Mouse (Mus musculus): Measurements from ENCODE around the gene Gnat1. TPM values are rescaled to one million over a fixed set of nuclear protein-coding genes. Genes with fewer than 3 reads are reported as not detected.

Gene Gnat1
- polyA plus RNA-seq, 1 experiment from 2014 or later: 0.85 TPM

DNA sequence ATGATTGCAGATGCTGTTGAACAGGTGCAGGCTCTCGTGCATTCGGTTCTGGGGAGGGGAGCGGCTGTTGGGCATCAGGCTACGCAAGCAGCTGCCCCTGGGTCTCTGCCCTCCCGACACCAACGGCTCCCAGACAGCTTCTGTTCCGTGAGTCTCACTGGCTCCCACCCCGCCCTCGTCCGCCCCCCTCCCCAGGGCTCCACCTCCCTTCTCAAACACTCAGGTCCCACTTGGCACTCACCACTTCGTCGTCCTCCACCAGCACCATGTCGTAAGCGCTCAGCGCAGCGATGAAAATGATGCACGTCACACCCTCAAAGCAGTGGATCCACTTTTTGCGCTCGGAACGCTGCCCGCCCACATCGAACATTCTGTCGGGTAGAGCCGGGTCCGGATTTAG is 3.2 kb downstream of the Gnat1 start:
- DNase-seq (ENCODE audit: low spot score): no peak

- peak; percentile 54 for DNase-seq (ENCODE audit: low spot score)
These were observed 3.7 kb downstream of the Gnat1 start for GRCm38 (mm10) chr9:107675671-107676301.

- DNase-seq (ENCODE audit: low spot score): no peak
These were observed 4.7 kb downstream of the Gnat1 start for GRCm38 (mm10) chr9:107674609-107675429.

DNA sequence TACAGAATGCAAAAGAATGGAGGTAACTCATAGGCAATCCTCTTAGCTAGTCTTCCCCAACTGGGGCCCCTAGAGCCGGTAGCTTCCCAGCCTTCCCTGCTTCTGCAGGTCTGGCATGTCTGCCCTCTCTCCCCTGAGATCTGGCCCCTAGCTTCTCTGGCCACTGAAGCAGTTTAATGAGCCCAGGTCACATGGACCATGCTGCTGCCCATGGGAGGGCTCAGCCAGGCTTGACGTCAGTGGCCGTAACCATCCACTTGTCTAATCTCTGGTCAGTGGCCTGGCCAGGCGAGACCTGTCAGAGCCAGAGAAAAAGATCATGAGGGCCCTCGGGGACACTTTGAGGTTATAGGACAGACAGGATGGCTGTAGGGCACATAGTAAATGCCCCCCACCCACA is 9.3 kb downstream of the Gnat1 start:
- no peak for DNase-seq (ENCODE audit: low spot score)

DNA sequence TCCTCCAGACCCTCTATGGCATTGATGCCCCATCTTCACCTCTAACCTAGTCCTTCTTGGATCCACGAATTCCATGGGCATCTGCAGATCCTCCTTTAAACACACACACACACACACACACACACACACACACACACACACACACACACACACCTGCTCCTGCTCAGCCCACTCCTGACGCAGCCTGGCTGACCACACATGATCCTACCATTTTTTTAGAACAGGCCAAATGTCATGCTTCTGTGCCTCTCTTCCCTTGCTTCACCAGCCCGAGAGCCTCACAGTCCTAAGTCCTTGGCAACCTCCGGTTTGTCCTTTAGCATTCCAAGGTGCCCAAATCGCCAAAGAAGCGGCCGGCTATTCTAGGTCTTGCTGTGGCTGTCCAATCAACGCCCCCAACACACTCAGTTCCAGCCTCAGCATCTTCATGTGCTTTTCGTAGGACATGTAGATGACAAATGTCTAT is 10.0 kb downstream of the Gnat1 start, which contains the start of gene Slc38a3:
Gene Slc38a3 (minus strand): TSS at position 51 of the 466 bp plus-strand sequence.
- no peak for DNase-seq (ENCODE audit: low spot score)

- DNase-seq (ENCODE audit: low spot score): no peak
These were observed 10.6 kb downstream of the Gnat1 start for GRCm38 (mm10) chr9:107668916-107669315.

- no peak for DNase-seq (ENCODE audit: low spot score)
These were observed 11.5 kb downstream of the Gnat1 start for GRCm38 (mm10) chr9:107668011-107668410.

DNA sequence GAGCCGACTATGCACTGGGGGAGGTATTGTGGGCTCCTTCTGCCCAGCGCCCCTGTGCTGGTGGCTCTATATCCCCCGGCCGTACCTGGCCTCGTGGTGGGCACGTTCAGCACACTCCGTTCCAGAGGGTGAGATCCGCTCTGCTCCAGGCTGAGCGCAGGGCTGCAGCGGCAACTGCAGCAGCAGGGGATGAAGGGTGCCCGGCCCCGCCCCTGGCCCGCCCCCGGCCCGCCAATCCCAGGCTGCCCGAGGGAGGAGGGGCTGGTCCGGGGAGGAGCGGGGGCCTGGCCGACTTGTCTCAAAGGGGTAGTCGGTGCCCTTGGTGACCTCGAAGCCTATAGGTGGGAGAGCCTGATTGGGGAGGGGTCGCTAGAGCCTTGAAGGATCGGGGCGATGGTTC is 12.3 kb downstream of the Gnat1 start:
- peak; percentile 27 for DNase-seq (ENCODE audit: low spot score)

GRCm38 (mm10) chr9:107666751-107667205 is 12.7 kb downstream of the Gnat1 start:
- DNase-seq (ENCODE audit: low spot score): no peak

DNA sequence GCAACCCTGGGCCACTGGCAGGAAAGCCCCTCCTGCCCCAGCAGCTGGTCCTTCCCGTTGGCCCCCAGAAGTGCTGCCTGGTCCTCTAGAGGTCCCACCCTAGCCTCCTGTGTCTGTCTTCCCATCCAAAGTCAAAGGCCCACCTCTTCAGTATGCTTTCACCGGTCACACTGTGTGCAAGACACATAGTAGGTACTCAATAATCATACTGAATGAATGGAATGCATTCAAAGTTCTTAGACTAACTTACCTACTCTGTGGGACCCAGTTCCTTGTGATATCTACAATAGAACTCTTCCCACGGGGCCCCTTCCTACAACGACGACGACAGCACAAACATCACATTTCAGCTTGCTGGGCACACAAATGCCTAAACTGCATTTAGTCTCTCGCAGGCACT is 14.2 kb downstream of the Gnat1 start:
- no peak for DNase-seq (ENCODE audit: low spot score)

GRCm38 (mm10) chr9:107663525-107663924 is 16.0 kb downstream of the Gnat1 start:
- DNase-seq (ENCODE audit: low spot score): no peak

DNA sequence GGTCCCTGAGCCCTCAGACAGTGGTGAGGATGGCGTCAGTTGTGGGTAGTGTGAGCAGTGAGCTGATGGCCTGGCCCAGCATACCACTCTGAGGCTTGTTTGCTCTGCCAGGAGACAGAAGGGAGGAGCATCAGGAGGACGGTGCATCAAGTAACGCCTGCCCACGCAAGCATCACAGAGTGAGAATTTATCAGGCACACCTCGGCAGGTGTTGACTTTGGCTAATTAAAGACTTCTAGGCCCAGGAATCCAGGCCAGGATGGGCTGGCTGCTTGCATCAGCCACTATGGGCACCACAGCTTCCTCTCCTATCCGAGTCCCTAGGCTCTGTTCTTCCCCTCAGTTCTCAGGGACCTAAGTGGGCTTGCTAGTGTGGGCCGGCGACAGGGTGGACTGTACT is 17.2 kb downstream of the Gnat1 start:
- no peak for DNase-seq (ENCODE audit: low spot score)

- DNase-seq (ENCODE audit: low spot score): no peak
These were observed 18.7 kb downstream of the Gnat1 start for GRCm38 (mm10) chr9:107660777-107661176.

- no peak for DNase-seq (ENCODE audit: low spot score)
These were observed 19.6 kb downstream of the Gnat1 start for GRCm38 (mm10) chr9:107659961-107660360.

DNA sequence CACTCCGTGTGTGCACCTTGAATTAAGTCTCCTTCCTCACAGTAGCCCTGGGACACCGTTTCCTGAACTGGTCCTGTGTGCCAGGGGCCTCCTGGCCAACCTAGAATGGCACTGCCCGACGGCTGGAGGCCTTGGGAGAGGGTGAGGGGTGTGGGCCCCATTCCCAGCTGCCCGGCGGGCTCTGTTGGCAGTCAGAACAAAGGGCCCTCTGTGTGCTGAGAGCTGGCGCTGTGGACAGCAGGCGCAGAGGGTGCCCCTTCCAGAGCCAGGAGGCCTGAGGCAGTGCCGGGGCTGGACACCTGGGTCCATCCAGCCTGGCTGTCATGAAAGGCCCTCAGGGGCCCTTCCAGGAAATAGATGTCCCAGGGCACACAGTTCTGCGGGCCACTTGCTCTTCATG is 20.0 kb downstream of the Gnat1 start:
- no peak for DNase-seq (ENCODE audit: low spot score)

DNA sequence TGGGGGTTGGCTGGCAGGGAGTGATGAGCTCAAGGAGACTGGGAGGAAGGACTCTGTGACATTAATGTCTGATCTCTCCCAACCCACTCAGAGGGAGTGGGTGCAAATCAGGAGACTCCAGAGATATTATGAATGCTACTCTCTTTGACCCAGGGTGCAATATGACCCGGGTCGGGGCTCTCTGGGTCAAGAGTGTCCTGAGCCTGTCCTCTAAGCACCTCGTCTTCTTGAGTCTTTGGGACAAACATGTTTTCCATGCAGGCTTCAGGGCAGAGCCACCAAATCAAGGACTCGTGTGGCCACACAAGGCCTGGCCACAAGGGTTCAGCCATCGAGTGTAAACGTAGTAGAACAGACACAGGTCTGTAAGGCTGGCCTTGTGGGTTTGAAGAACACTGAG is 21.4 kb downstream of the Gnat1 start:
- no peak for DNase-seq (ENCODE audit: low spot score)

- no peak for DNase-seq (ENCODE audit: low spot score)
These were observed 22.4 kb downstream of the Gnat1 start for GRCm38 (mm10) chr9:107657144-107657543.

GRCm38 (mm10) chr9:107654585-107654984 is 24.9 kb downstream of the Gnat1 start:
- no peak for DNase-seq (ENCODE audit: low spot score)

GRCm38 (mm10) chr9:107653474-107653873 is 26.0 kb downstream of the Gnat1 start:
- no peak for DNase-seq (ENCODE audit: low spot score)

DNA sequence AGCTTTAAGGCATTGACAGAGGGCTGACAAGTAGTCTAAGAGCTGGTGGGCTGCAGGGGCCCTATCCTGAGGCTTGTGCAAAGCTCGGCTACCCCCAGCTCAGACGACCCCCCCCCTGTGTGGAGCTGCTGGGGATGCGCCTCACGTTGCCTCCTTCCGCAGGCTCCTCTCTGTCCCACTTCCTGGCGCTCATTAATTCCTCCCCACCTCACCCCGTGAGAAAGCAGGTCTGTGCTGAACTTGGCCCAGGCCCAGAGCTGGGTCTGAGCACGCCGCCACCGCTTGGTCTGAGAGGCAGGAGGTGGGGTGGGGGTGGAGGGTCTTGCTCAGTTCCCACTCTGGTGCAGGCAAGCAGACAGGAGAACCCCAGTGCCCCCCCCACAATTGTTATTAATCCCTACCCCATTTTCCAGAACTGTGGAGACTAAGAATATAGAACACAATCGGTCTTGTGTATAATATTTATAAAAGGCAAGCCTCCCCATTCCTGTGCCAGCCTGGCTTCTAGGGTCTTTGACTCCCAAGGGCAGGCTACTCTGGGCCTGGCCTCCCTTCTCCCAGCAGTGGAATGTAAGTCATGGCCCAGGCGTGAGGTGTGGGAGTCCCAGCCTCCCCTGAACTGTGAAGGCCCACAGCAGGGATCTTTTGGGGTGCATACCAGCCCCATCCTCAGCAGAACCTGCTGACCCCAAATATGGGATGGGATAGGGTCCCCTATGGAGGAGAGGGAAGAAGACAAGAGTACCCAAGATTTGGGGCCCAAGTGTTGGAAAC is 28.6 kb downstream of the Gnat1 start:
- no peak for DNase-seq (ENCODE audit: low spot score)

- DNase-seq (ENCODE audit: low spot score): no peak
These were observed 29.3 kb downstream of the Gnat1 start for GRCm38 (mm10) chr9:107650225-107650624.

DNA sequence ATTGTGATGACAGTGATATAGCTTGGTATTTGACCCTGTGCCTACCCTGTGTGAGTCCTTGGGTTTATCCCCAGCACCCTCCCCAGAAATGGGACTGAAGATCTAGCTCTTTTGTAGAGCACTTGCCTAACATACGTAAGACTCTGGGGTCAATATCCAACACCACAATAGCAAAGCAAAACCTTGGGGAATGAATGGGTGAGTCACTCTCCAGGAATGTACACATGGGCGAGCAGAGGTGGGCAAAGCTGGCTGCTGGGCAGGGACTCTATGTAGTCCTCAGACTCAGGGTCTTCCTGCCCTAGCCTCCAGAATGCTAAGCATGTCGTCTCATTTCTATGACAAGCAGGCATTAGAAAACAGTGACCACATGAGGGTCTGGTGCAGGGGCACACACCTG is 30.7 kb downstream of the Gnat1 start:
- DNase-seq (ENCODE audit: low spot score): no peak

Data from thymus, postnatal 0 days (tissue).